Mouse (Mus musculus) MEL (cell line): ENCODE results near the gene Ikzf1. TPM values are rescaled to one million over a fixed set of nuclear protein-coding genes. Genes with fewer than 3 reads are reported as not detected.

Experiments used
- DNase-seq: peaks from one replicate; pipeline ENCODE4 v3.0.0; 2011; ENCODE audit warnings: low read depth, low spot score
- H3K27ac ChIP-seq: 2 replicates; pipeline ENCODE4 v1.5.1; 2012; ENCODE audit warnings: low read depth, mild to moderate bottlenecking, control low read depth, low read length, moderate library complexity; ENCODE audit not compliant: control insufficient read depth
- H3K27me3 ChIP-seq, 2 experiments: fragments of 150-350 bp in 1 of 2; sonication (generic) in 1 of 2; 2 replicates each; pipeline ENCODE4 v1.6.1; 2012; ENCODE audit warnings: low read length in 2 of 2, mild to moderate bottlenecking in 2 of 2, improper control_type of control experiment in 1 of 2, moderate library complexity in 1 of 2; ENCODE audit not compliant: insufficient read depth in 2 of 2, control insufficient read depth in 1 of 2
- H3K36me3 ChIP-seq, 2 experiments: 2 replicates each; pipeline ENCODE4 v1.6.1; 2012 to 2014; ENCODE audit warnings: low read length in 2 of 2, improper control_type of control experiment in 1 of 2, inconsistent platforms in 1 of 2, mild to moderate bottlenecking in 1 of 2; ENCODE audit not compliant: insufficient read depth in 2 of 2, control insufficient read depth in 1 of 2
- H3K4me1 ChIP-seq, 2 experiments: fragments of 150-350 bp in 1 of 2; sonication (generic) in 1 of 2; 2 replicates each; pipeline ENCODE4 v1.6.1; 2012; ENCODE audit warnings: low read length in 2 of 2, improper control_type of control experiment in 1 of 2, mild to moderate bottlenecking in 1 of 2; ENCODE audit not compliant: insufficient read depth in 2 of 2, control insufficient read depth in 1 of 2
- H3K4me3 ChIP-seq, 2 experiments: fragments of 150-350 bp in 1 of 2; sonication (generic) in 1 of 2; 2 replicates each; pipeline ENCODE4 v1.5.1; 2012; ENCODE audit warnings: low read depth in 2 of 2, low read length in 2 of 2, mild to moderate bottlenecking in 2 of 2, moderate library complexity in 2 of 2, control low read depth in 1 of 2, improper control_type of control experiment in 1 of 2; ENCODE audit not compliant: control insufficient read depth in 1 of 2, insufficient read depth in 1 of 2
- H3K79me2 ChIP-seq: 2 replicates; pipeline ENCODE4 v1.6.1; 2012; ENCODE audit warnings: mild to moderate bottlenecking, low read length, moderate library complexity; ENCODE audit not compliant: control insufficient read depth, poor library complexity, insufficient read depth
- H3K9ac ChIP-seq: 2 replicates; pipeline ENCODE4 v1.6.1; 2012; ENCODE audit warnings: low read depth, mild to moderate bottlenecking, control low read depth, low read length, moderate library complexity; ENCODE audit not compliant: control insufficient read depth, poor library complexity, severe bottlenecking
- H3K9me3 ChIP-seq: fragments of 150-350 bp; sonication (generic); replicated peaks from 2 replicates; pipeline ENCODE4 v1.6.1; 2012; ENCODE audit warnings: mild to moderate bottlenecking, low read length, improper control_type of control experiment, moderate library complexity; ENCODE audit not compliant: insufficient read depth
- CHD1 ChIP-seq: IDR thresholded peaks from 2 replicates; pipeline ENCODE4 v1.6.1; 2012; ENCODE audit warnings: low read depth, mild to moderate bottlenecking, inconsistent platforms, low read length, improper control_type of control experiment
- EP300 ChIP-seq, 2 experiments: IDR thresholded peaks; 2 replicates each; pipeline ENCODE4 v1.6.1; 2011; ENCODE audit warnings: improper control_type of control experiment in 2 of 2, low read length in 2 of 2, low read depth in 1 of 2, mild to moderate bottlenecking in 1 of 2
- ETS1 ChIP-seq: IDR thresholded peaks from 2 replicates; pipeline ENCODE4 v1.6.1; 2012; ENCODE audit warnings: low read depth, mild to moderate bottlenecking, inconsistent platforms, low read length, improper control_type of control experiment, moderate library complexity
- GATA1 ChIP-seq: IDR thresholded peaks from 2 replicates; pipeline ENCODE4 v1.6.1; 2011; ENCODE audit warnings: low read depth, low read length, improper control_type of control experiment
- MAX ChIP-seq: IDR thresholded peaks from 2 replicates; pipeline ENCODE4 v1.6.1; 2011; ENCODE audit warnings: low read length, improper control_type of control experiment
- MAZ ChIP-seq: IDR thresholded peaks from 2 replicates; pipeline ENCODE4 v1.6.1; 2012; ENCODE audit warnings: low read depth, mild to moderate bottlenecking, inconsistent platforms, low read length, improper control_type of control experiment
- MXI1 ChIP-seq: IDR thresholded peaks from 2 replicates; pipeline ENCODE4 v1.6.1; 2011; ENCODE audit warnings: mild to moderate bottlenecking, low read depth, low read length, improper control_type of control experiment
- NELFE ChIP-seq: IDR thresholded peaks from 2 replicates; pipeline ENCODE4 v1.6.1; 2011; ENCODE audit warnings: low read depth, low read length, improper control_type of control experiment
- POLR2A ChIP-seq, 2 experiments: IDR thresholded peaks; 2 replicates each; pipeline ENCODE4 v1.6.1; 2011 to 2012; ENCODE audit warnings: low read length in 2 of 2, mild to moderate bottlenecking in 2 of 2, control low read depth in 1 of 2, improper control_type of control experiment in 1 of 2, low read depth in 1 of 2, moderate library complexity in 1 of 2; ENCODE audit not compliant: control insufficient read depth in 1 of 2, insufficient read depth in 1 of 2, poor library complexity in 1 of 2
- SIN3A ChIP-seq: IDR thresholded peaks from 2 replicates; pipeline ENCODE4 v1.6.1; 2012; ENCODE audit warnings: low read length, improper control_type of control experiment, inconsistent platforms
- TBP ChIP-seq: IDR thresholded peaks from 2 replicates; pipeline ENCODE4 v1.8.0; 2011; ENCODE audit warnings: low read depth, low read length, improper control_type of control experiment
- TCF12 ChIP-seq: IDR thresholded peaks from 2 replicates; pipeline ENCODE4 v1.6.1; 2014; ENCODE audit warnings: low read depth, mild to moderate bottlenecking, inconsistent platforms, low read length, improper control_type of control experiment, moderate library complexity
- ZC3H11A ChIP-seq: IDR thresholded peaks from 2 replicates; pipeline ENCODE4 v1.6.1; 2012; ENCODE audit warnings: low read depth, mild to moderate bottlenecking, inconsistent platforms, low read length, improper control_type of control experiment
- ZKSCAN1 ChIP-seq: IDR thresholded peaks from 2 replicates; pipeline ENCODE4 v1.6.1; 2012; ENCODE audit warnings: low read depth, mild to moderate bottlenecking, inconsistent platforms, low read length, improper control_type of control experiment, moderate library complexity
- ZMIZ1 ChIP-seq: IDR thresholded peaks from 2 replicates; pipeline ENCODE4 v1.6.1; 2012; ENCODE audit warnings: low read depth, mild to moderate bottlenecking, inconsistent platforms, low read length, improper control_type of control experiment, moderate library complexity
- polyA plus RNA-seq, 2 experiments: library from polyadenylated mRNA; stranded (reverse) in 1 of 2; unstranded in 1 of 2; fragments of >175 nt in 1 of 2; fragments of >200 nt in 1 of 2; gene quantifications; 2 replicates each; pipeline versions ENCODE4 v1.2.1 to v1.2.4; 2012; ENCODE audit warnings: low replicate concordance in 2 of 2, low read depth in 1 of 2; ENCODE audit not compliant: insufficient read length in 2 of 2, insufficient read depth in 1 of 2, missing spikeins in 1 of 2
- total RNA-seq: library from RNA; depleted of rRNA; stranded (reverse); fragments of 300-350 nt; gene quantifications from 2 replicates; pipeline ENCODE4 v1.2.3, GENCODE M21; 2012

The Ikzf1 gene
- total and polyA plus RNA-seq, 3 experiments, result 28.0 to 128 (median 90.6) TPM

DNA sequence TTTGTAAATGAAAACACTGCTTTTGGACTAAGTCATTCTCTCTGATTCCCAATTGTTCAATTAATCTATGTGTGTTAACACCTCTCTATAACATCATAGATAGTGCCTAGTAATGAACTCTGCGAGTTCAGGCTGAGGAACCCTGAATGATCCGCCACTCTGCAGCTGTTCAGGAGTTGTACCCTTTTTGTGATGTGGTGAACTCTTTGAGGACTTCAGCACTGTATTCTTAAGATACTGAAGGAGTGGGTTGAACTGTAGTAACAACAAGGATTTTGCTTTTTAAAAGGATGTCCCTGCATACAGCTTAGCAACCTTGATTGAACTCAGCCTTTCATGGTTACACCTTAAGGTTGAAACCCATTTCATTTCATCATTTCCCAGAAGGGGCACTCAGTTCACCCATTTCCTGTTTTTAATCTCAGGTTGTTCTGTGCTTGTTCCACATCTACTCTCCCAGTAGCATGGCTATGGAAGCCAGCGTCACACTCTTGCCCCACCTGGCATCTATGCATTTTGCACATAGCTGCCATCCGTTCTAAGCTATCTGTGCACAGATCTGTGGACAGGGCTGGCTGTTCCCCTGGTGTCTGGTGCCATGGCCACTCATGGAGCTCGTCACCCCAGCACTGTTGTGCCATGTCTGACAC, 41.2 kb downstream of the Ikzf1 start:
- peaks cover 38 to 83% of the 10 kb centered on the region in 2 experiments for H3K36me3 ChIP-seq

GRCm38 (mm10) chr11:11726807-11727276, 42.0 kb downstream of the Ikzf1 start:
- TF ChIP-seq POLR2A (IDR thresholded peaks at IDR 0.05; ENCODE audit: control insufficient read depth in 1 of 2, insufficient read depth in 1 of 2, low read depth in 1 of 2, low read length in 2 of 2, poor library complexity in 1 of 2) (0 out of 4 replicates have a peak, but pooled peaks of 1 of the 2 experiments have one; percentile 32), ZC3H11A (no peak), TBP (no peak), MAX (0 out of 2 replicates have a peak, but pooled peaks have one; percentile 29), ZKSCAN1 (no peak), EP300 (IDR thresholded peaks at IDR 0.05; ENCODE audit: low read depth in 1 of 2, low read length in 2 of 2) (peak; percentile 82 to 89), GATA1 (peak; percentile 89), SIN3A (peak; percentile 67; the same call in 1 of the 2 replicates), MXI1 (no peak; the same call in 1 of the 2 replicates), NELFE (no peak), MAZ (0 out of 2 replicates have a peak, but pooled peaks have one; percentile 45), ETS1 (peak; percentile 68; the same call in 1 of the 2 replicates), TCF12 (peak; percentile 66), CHD1 (no peak)
- Histone ChIP-seq H3K27ac (peak overlapping the region; percentile 96), H3K36me3 (peaks cover 29 to 87% of the 10 kb centered on the region in 2 experiments), H3K4me3 (no peak overlapping the region), H3K9ac (peak overlapping the region; percentile 33), H3K4me1 (peaks cover 32 to 66% of the 10 kb centered on the region in 2 experiments), H3K9me3 (no peaks in the 10 kb centered on the region), H3K27me3 (no peaks in the 10 kb centered on the region), H3K79me2 (peaks cover 28% of the 10 kb centered on the region)
- peak; percentile 72 for DNase-seq

More for the DNA sequence above, 41.2 kb downstream of the Ikzf1 start:
- no peak overlapping the region for H3K4me3 ChIP-seq
- H3K9me3 ChIP-seq, result no peaks in the 10 kb centered on the region
- H3K79me2 ChIP-seq, result peaks cover 26% of the 10 kb centered on the region
- peak overlapping the region; percentile 96 for H3K27ac ChIP-seq
- H3K4me1 ChIP-seq, result peaks cover 29 to 63% of the 10 kb centered on the region in 2 experiments
- H3K27me3 ChIP-seq, result no peaks in the 10 kb centered on the region
- peak overlapping the region; percentile 33; the same call in 1 of the 2 replicates for H3K9ac ChIP-seq
- DNase-seq, result peak; percentile 52
- TF ChIP-seq ZMIZ1 (0 out of 2 replicates have a peak, but pooled peaks have one; percentile 8), TBP (0 out of 2 replicates have a peak, but pooled peaks have one; percentile 4), TCF12 (no peak), SIN3A (no peak)
- TF ChIP-seq, all 39 proteins: peak for 2
